Mouse (Mus musculus) cortical plate, adult 2 months (tissue): Measurements from ENCODE around the gene Sirt6.

ENCODE experiments used
- CTCF ChIP-seq: fragments of 200-500 bp; IDR thresholded peaks from 2 replicates; pipeline ENCODE4 v1.5.1; 2011; ENCODE audit warnings: mild to moderate bottlenecking, control low read depth, low read length; ENCODE audit not compliant: insufficient read depth; ENCODE audit errors: extremely low read depth
- POLR2A ChIP-seq: fragments of 200-500 bp; IDR thresholded peaks from 2 replicates; pipeline ENCODE4 v1.6.1; 2011; ENCODE audit warnings: mild to moderate bottlenecking, low read length, control low read depth; ENCODE audit not compliant: insufficient read depth; ENCODE audit errors: extremely low read depth

DNA sequence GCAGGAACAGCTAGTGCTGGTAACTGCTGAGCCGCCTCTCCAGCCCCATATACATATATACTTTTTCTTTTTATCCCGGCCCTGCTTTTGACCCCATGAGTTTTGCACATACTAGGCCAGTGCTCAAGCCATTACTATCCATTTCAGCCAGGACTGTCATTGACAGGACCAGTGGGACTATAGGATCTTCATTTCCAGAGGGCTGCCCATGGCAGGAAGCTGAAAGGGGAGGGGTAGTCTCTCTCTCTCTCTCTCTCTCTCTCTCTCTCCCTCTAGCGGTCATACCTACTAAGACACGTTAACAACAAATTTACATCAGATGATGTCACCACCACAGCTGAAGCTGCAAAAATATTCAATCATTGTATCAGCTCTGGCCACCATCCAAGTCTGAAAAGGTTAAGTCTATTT lies 24.9 kb downstream of the Sirt6 start:
- TF ChIP-seq POLR2A (no peak), CTCF (peak; percentile 47)
